Mouse (Mus musculus) heart, postnatal 14 days (tissue): ENCODE measurements around the gene Kxd1. TPM values are rescaled to one million over a fixed set of nuclear protein-coding genes. Genes with fewer than 3 reads are reported as not detected.

ENCODE experiments used
- total RNA-seq, 2 experiments: library from RNA; stranded (reverse); gene quantifications; 2 replicates each; pipeline ENCODE4 v1.2.3; 2021

Kxd1 gene
- total RNA-seq, 2 experiments from 2014 or later, result 75.3 to 76.6 TPM

Other genes with a start within 250 kb of the Kxd1 start
- gene Homer3, start 245.1 kb downstream of the Kxd1 start, total RNA-seq, result 10 to 100 TPM; 16.6 to 18.0 TPM
- 10 to 100 TPM; 28.9 to 29.0 TPM for gene Ddx49, start 225.5 kb downstream of the Kxd1 start, total RNA-seq
- 100 to 1,000 TPM; 160 to 164 TPM for gene Cope, start 225.4 kb downstream of the Kxd1 start, total RNA-seq
- gene Cers1, start 212.2 kb downstream of the Kxd1 start, total RNA-seq, result under 1 TPM; 0.56 to 0.72 TPM
- not detected for gene Gdf1, start 198.1 kb downstream of the Kxd1 start, total RNA-seq
- gene Upf1, start 174.7 kb downstream of the Kxd1 start, total RNA-seq, result 10 to 100 TPM; 41.3 to 44.0 TPM
- 1 to 10 TPM; 2.4 to 3.8 TPM for gene Comp, start 154.4 kb downstream of the Kxd1 start, total RNA-seq
- 1 to 10 TPM; 7.7 to 9.5 TPM for gene Crtc1, start 88.4 kb downstream of the Kxd1 start, total RNA-seq
- gene Klhl26, start 51.0 kb downstream of the Kxd1 start, total RNA-seq, result 1 to 10 TPM; 5.5 to 6.9 TPM
- gene Tmem59l, start 40.6 kb downstream of the Kxd1 start, total RNA-seq, result not detected
- under 1 TPM; 0.22 to 0.29 TPM for gene Crlf1, start 34.8 kb downstream of the Kxd1 start, total RNA-seq
- gene Rex1bd, start 21.2 kb downstream of the Kxd1 start, total RNA-seq, result 100 to 1,000 TPM; 105 TPM
- 1,000 to 10,000 TPM; 1,458 to 1,541 TPM for gene Uba52, start 17.2 kb downstream of the Kxd1 start, total RNA-seq
- gene Fkbp8, start 232 bp downstream of the Kxd1 start, total RNA-seq, result 100 to 1,000 TPM; 150 to 163 TPM
- 10 to 100 TPM; 15.5 to 16.5 TPM for gene Ell, start 11.5 kb upstream of the Kxd1 start, total RNA-seq
- 10 to 100 TPM; 25.8 to 27.7 TPM for gene Isyna1, start 66.4 kb upstream of the Kxd1 start, total RNA-seq
- gene Ssbp4, start 80.9 kb upstream of the Kxd1 start, total RNA-seq, result 10 to 100 TPM; 39.7 to 46.4 TPM
- gene Lrrc25, start 88.2 kb upstream of the Kxd1 start, total RNA-seq, result 1 to 10 TPM; 1.8 to 2.5 TPM
- 1 to 10 TPM in 1 of 2 experiments, under 1 TPM in 1; 0.41 to 1.6 TPM for gene Gdf15, start 104.5 kb upstream of the Kxd1 start, total RNA-seq
- 10 to 100 TPM; 38.4 to 46.8 TPM for gene Pgpep1, start 132.4 kb upstream of the Kxd1 start, total RNA-seq
- gene Lsm4, start 145.3 kb upstream of the Kxd1 start, total RNA-seq, result 10 to 100 TPM; 75.0 to 76.5 TPM
- gene Jund, start 171.0 kb upstream of the Kxd1 start, total RNA-seq, result 100 to 1,000 TPM; 159 to 162 TPM
- under 1 TPM; 0.10 to 0.12 TPM for gene Iqcn, start 175.5 kb upstream of the Kxd1 start, total RNA-seq
- gene Gm3336, start 190.6 kb upstream of the Kxd1 start, total RNA-seq, result not detected
- 1 to 10 TPM; 4.5 to 4.6 TPM for gene Pde4c, start 195.8 kb upstream of the Kxd1 start, total RNA-seq
- 10 to 100 TPM; 51.6 to 51.9 TPM for gene Rab3a, start 226.7 kb upstream of the Kxd1 start, total RNA-seq
- gene Mpv17l2, start 233.0 kb upstream of the Kxd1 start, total RNA-seq, result 10 to 100 TPM; 29.3 to 29.9 TPM
- 10 to 100 TPM; 31.4 to 33.1 TPM for gene Pik3r2, start 248.8 kb upstream of the Kxd1 start, total RNA-seq